Mouse (Mus musculus) neural tube, embryonic 10.5 days (tissue): ENCODE data around the gene Coq7.
A peak's percentile ranks its signal among the peaks of the same experiment; 100 is the strongest.

Source experiments
- DNase-seq: peaks from one replicate; pipeline ENCODE4 v3.0.0-alpha.2; 2017; ENCODE audit warnings: low spot score; ENCODE audit errors: extremely low spot score

Coq7 gene

DNA sequence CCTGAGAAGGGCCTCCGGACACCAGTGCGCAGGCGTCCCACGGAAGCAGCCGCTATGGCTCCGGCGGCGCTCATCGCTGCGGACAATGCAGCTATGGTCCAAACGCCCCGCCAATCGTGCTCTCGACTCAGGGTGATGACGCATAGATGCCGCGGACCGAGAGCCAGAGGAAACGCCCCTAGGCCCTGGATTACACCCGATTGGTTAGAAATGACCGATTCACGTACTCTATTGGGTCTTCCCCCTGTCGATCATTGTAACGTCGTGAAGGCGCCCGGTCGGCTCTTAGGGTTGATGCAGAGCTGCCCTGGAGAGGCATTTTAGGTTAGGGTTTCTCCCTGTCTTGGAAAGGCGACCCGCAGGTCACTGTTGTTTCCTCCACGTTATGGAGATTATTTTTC, at the start of gene Coq7:
TSS of gene Coq7 (minus strand) at position 179 of the 401 bp plus-strand sequence.
- DNase-seq: peak; percentile 99

DNA sequence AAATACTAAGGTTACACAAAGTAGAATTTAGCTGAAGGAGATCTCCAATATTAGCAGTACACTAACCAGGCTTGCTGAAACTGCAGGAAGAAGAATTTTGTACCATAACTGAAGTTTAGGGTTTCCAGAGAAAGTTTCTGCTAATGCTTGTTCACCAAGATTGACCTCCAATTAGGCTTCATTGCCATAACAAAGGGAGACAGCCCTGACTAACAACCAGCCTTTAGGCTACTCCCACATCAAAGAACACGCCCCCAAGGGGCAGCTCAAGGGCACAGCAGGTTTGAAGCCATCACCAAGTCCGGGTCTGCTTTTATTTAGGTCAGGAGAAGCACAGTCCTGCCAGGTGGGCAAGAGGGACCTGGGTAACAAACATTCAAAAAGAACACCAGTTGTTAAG, 46.8 kb upstream of the Coq7 start:
- no peak for DNase-seq

DNA sequence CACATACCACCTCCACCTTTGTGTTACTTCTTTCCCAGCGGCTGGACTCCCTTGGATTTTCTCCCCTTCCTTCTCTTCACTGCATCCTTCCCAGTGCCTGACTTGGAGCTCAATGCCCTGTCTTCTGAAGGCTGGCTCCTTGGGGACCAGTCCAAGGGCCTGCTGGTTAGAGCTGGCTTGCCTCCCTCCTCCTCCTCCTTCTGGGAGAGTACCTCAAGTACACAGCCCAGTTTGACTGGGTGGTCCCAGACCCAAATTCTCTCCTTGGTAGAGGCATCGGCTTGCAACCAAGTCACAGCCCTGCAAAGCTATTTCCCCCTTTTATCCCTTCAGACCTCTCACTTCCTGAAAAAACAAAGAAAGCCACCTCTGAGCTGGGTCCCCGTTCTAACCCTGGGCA, 45.1 kb upstream of the Coq7 start:
- no peak for DNase-seq

DNA sequence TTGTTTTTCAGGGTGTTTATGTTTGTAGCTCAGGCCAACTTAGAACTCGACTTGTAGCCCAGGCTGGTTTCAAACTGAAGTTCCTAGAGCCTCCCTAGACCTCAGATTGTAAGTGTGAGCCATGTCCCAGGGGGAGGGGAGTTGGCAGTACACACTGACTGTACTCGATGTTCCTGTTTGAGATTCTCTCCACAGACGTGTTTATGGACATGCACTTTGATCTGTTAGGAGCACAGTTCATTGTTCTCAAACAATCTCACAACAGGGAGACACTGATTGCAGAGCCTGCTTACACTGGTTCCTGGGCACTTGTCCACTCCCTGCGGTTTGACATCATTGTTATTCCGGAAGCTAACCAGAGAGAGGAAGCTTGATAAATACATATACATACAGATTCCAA, 38.9 kb upstream of the Coq7 start:
- no peak for DNase-seq

DNA sequence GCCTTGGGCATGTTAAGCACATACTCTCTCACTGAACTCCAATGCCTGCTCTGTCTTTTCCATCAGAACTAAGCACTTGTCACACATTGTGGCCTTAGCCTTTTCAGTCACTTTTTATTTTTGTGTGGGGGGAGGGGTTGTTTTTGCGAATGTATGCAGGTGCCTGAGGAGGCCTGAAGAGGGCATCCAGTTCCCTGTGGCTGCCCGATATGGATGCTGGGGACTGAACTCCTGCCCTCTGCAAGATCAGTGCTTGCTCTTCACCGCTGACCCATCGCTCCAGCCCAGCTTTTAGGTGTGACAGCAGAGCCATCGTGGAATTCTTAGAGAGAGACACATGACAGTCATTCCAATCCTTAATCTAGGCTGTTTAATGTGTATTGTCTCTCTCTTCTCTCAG, 38.2 kb upstream of the Coq7 start:
- DNase-seq: no peak

DNA sequence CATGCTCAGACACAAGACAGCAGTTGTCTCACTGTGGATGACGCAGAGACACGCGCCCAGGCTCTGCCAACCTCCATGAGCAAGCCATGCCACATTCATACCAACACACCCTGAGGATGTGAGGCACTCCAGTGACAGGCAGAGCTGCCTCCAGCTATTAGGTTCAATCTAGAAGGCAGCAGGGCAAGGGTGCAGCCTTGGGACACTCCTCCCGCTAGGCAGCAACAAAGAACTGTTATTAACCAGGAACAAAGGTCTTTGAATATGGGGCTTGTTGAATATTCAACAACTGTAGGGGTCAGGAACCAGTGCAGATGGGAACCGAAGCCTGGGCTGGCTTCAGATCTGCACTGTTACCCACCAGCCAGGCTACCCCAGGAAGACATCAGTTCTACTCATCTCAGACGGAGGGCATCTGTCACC, 36.0 kb upstream of the Coq7 start:
- DNase-seq: no peak

DNA sequence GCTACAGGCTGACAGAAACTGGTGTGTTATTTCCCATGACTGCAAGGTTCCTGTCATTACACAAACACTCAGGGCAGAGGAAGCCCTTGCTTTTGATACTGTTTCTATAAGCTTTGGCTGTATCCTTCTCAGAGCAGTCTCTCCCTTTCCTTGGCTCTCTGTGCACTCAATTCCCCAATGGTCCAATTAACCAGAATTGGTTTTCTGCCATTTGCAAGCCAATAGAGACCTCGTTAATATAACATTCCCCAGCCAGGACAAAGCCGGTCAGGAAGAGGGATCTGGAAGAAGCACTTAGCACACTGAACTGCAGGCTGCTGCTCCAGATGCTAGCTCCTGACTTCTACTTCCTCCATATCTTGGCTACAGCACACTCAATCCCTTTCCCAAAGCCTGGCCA, 21.1 kb upstream of the Coq7 start:
- DNase-seq: no peak

DNA sequence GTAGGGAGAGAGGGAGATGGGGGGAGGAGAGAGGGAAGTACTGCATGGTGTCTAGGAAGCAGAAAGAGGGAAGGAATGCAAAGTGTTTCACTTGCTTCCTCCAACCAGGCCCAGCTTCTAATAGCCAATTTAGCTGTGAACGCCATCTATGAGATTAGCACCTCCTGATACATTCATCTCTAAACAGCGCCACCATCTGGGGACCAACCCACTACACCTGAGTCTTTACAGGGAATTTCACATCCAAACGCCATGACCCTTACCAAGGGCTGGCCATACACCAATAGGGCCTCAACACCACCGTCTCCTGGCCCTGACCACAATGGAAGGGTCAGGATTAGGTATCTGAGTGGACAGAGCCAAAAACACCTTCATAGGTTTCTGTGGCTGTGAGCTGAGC, 20.7 kb upstream of the Coq7 start:
- DNase-seq: no peak

DNA sequence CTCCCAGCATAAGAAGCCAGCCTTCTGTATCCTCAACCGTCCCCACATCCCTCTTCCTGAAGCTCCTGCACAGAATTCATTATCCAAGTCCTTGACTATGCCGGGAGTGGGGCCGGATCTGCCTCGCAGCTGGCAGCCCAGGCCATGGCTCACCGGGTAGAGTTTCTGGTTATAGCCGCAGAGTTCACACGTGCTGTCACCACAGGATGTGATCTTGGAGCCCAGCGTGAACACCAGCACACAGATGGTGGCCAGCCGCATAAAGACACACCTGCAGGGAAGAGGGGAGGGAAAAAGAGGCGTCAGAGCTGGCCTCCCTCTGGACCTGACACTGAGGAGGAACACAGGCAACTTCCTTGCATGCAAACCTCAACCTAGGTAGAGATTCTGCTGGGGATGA, 14.3 kb upstream of the Coq7 start:
- DNase-seq: no peak

DNA sequence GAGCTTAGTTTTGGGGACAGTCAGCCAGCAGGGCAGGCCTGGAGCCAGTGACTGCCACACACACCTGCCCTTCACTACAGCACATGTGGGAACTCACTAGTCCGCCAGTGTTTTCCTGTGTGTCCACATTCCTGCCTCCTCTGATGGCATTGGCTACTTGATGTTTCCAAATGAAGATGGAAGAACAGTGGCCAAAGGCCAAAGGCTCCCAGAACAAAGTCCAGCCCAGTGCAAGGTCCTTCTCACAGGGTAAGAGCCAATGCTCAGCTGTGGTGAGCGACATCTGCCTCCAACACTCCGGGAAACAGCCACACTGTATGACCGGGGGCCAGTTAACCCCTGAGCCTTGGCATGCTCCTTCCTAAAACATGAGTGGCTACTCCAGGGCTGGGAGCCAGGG, 11.0 kb upstream of the Coq7 start:
- DNase-seq: no peak

DNA sequence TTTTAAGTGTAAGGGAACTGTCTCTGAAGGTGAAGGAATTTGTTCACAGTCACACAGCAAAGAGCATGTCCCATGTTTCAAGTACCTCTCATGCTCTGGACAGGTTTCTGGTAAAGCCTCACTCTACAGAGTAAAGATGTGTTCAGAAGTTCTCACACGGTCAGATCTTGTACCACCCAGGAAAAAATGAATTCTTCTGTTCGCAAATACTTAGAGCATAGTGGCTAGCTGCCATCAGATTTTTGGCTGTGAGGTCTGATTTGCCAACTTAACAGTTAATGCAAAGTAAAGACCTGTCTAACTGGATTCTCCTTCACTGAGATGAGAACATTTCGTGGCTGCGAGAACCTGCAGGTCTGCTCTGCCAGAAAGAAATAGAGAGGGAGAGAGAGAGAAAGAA, 1.9 kb upstream of the Coq7 start:
- no peak for DNase-seq

DNA sequence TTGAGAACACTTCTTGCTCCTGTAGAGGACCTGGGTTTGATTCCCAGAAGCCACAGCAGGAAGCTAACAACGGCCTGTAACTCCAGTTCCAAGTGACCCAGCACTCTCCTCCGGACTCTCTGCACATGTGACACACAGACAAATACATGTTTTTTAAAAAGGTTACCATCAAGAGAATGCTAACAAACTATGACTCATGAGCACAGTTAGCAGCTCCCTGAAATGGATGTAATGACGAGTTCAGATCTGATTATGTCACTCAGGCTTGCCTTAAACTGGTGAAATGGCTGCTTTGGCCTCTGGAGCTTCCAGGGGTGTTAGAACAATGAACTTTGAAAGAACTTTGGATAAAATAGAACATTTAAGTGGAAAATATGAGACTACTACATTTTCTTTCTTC, 1.2 kb upstream of the Coq7 start:
- DNase-seq: no peak

DNA sequence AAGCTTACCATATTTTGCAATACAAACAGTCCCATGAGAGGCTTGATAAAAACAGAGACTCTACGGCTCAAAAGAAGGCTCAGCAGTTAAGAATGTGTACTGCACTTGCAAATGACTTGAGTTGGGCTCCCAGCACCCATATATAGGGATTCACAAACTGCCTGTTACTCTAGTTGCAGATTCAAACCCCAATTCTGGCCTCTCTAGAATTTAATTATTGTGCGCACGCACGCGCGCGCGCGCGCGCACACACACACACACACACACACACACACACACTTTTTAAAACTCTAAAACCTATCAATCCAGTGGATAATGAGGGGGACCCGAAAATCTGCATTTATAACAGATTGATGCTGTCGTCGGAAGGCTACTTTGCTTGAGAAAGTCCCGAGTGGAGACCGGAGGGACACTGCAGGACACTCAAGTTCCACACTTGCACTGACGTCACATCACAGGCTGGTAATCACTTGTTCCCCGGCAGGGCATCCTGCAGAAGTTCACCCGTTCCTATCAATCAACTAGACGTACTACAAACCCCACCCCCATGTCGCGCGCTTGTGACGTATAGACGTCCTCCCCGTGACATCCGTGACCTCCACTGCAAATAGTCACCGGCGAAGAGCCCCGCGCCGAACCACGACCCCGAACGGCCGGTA, 508 bp downstream of the Coq7 start:
- DNase-seq: no peak

DNA sequence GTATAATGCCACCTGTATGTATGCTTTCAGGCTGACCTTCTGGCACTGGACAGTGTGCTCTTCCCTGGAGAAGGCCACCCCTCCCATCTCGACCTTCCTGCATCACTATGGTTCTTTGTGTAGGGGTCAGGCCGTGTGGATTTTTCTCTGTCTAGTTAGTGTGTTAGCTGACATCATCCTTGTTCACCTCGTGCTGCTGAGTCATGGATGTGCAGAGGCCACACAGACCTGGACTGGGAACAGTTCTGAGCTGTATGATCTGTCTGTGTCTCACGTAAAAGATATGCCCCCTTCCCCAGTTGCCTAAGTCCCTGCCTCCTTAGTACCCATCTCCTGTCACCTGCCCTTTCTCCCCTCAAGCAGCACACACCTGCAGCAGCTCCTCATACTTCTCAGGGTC, 6.2 kb downstream of the Coq7 start:
- no peak for DNase-seq

DNA sequence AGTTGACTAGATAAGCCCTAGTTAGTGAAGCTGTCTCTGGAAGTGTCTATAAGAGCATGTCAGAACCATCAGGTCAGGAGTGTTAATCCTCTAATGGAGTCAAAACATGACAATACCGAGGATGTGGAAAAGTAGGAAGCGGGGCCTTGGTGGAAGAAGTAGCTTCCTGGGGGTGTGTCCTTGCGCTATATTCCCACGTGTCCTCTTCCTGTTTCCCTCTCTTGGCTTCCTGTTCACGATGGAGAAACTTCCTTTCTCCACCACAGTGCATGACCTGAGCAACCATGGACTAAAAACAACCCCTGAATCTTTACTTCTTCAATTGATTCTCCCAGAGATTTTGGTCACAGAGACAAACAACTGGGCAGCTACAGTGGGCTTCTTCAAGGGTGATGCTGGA, 11.1 kb downstream of the Coq7 start:
- no peak for DNase-seq

DNA sequence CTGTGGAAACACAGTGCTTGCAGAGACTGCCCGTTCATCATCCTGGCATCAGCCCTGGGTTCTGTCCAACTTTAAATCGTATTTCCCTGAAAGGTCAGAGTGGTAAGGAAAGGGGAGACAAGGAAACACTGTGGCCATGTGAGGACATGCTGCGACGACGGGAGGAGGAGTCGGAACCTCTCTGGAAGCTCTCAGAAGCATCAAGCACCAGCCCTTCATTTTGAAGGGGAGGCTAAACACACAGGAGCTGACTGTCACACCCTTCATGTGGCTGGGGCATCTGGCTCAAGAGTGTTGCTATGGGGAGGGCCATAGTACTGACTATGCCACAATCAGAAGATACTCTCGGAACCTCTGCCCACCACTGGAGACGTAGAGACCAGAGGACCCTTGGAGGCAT, 13.5 kb downstream of the Coq7 start:
- DNase-seq: no peak

DNA sequence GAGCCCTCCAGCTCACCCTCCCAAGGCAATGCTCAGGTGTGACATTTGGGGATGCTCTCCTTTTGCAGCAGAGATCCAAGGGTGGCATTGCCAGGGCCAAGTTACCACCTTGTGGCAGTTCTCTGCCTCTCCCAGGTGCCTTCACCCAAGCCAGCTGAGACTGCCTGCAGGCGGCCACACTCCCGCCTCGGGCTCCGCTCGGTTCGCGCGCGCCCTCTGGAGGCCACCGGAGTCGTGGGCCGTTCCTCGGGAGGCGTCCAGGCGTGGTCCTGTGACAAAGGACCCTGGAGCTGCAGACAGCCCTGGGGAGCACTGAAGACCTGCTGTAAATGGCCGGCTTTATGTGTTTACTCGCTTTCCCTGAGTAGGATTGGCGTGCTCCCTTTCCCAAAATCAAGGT, 14.5 kb downstream of the Coq7 start:
- DNase-seq: peak; percentile 80

DNA sequence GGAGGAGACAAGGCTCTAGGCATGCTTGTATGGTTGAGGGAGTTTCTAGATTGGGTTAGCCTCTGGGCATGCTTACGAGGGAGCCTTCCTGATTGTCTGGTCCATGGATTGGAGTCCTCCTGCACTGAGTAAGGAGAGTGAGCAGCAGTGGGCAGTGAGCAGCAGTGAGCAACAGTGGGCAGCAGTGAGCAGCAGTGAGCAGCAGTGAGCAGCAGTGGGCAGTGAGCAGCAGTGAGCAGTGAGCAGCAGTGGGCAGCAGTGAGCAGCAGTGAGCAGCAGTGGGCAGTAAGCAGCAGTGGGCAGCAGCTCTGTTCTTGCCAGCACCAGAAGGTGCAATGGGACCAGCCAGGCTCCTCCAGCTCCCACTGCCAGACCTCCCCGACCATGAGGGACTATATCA, 15.3 kb downstream of the Coq7 start:
- DNase-seq: peak; percentile 20

DNA sequence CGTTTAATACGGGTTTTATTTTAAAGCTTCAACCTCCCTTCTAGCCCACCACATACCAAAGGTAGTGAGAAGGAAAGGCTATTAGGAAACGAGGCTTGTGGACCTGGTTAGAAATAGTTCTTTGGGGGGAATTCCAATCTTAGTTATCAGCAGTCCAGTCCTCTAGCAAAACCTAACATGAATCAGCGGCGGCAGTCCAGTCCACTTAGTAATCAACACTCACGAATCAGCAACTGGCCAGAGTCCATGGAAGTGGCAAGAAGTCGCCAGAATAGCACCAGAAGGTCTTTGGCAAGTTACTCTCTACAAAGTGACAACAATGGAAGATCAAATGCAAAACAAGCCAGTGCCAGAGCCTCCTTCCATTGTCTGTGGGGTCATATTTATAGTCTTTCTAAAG, 24.6 kb downstream of the Coq7 start:
- no peak for DNase-seq

DNA sequence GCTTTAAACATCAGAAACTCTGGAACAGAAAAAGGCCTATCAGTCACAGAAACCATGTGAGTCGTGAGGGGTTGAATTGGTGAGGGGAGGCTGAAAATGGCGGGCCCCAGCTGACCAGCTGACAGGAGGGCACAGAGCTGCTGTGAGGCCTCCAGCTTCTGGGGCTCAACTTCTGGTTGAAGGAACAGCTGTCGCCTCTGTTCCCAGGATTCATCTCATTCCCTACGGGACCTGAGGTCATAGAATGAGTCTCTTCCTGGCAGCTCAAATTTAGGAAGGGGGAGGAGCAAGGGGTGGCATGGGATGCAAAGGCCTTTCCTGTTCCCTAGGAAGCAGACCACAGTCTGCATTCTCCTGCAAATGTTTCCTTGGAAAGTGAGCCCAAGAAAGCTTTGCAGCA, 29.3 kb downstream of the Coq7 start:
- DNase-seq: no peak

DNA sequence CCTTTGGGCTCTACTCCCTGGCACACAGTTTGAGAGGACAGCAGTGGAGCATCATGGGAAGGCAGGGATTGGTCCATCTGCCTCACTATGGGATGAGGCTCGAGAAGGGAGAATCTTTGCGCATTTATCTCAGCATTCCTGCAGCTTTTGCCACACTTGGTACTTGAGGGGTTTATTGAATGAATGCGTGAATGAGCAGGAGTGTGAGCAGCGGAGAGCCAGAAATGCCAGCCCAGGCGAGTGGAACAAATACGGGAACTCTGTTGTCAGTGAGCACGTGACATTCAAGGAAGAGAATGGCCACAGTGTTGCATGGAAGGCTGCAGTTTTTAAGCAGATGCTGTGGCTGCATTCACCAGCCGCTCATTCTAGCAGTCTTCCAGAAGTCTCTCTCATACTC, 30.8 kb downstream of the Coq7 start:
- DNase-seq: no peak

DNA sequence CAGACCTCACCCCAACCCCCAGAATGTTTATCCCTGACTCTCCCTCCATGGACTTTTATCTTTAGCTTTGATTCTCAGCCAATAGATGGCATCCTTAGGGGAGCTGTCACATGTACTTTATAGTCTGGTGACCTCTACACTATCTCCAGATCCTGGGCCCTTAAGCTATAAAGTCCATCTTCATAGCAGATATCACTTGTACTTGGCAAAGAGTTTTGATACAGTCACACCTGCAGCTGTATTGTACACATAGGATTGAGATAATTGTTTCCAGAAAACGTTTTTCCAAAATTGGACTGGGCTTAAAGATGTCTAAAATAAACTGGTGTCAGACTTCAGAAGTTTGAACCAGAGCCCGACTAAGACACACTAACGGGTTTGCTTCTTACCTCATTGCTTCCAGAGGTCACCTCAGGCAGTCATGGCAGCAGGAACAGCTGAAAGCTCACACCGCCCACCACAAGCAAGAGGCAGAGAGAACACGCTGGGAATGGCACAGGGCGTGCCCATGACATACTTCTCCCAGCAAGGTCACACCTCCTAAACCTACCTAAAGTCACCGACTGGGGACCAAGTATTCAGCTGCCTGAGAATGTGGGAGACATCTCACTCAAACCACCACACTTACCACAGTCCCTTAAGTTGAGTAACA, 33.2 kb downstream of the Coq7 start:
- no peak for DNase-seq

DNA sequence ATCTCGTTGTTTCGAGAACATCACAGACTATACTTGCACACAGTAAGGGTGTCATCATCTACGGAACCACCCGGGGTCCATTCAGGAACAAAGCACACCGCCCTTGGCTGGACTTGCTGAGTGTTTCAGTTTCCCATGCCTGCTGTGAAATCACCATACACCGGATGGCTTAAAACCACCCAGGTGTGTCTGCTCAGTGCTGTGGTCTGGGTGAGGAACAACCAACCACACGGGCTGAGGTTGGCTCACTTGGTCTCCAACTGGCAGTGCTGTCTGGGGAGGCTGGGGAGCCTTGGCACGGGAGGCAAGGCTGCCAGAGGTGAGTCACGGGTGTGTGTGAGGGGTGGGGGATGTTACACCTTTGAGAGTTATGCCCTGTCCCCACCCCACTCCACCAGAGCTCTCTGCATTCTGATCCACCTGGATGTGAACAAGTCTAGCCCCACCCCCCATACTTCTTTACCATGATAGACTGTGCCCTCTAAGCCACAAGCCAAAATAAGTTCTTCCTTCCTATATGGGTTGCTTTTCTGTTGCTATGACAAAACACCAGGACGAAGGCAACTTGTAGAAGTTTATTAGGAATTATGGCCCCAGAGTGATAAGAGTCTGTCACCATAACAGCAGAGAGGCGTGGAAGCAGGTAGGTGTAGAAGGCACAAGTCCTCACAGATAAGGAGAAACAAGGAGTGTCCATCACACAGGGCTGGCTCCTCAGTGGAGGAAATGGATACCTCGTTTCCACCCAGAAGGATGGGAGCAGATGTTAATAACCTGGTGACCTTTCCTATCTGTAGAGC, 34.0 kb downstream of the Coq7 start:
- DNase-seq: no peak
